In the genomic region with DNA sequence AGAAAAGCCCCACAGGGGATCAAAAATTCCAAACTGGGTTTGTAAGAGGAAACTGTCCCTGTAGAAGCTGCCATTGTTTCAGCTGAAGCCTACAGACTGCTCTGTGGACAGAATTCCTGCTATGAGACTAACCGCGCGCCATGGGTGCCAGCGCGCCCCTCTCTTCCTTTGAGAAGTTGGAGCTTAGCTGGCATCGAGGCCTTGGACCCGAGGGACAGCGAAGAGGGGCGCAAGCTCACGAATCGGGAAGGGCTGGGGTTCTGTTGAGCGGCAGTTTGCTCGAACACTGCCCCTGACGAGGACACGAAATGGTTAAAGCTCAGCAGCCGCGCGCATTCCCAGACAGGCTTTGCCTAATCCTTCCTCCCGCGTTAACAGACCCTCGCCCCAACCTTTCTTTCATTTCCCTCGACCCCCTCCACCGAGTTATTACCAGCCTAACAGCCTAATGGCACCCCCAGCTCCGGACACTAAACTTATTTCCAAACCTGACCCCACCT, we compare ENCODE assay signal across 8 mouse cellular contexts. TPM values are rescaled to one million over a fixed set of nuclear protein-coding genes. Genes with fewer than 3 reads are reported as not detected.
DNase-seq lines count a peak whose midpoint lies in the region; ATAC-seq lines count a peak whose summit lies in the region.

No protein-coding gene starts in this region.

- peaks cover 11% of the 10 kb centered on the region; the same call in 1 of the 2 replicates for H3K36me3 ChIP-seq in kidney, embryonic 14.5 days (ENCODE audit: control insufficient read depth, insufficient read depth, low read length)
- no peaks in the 10 kb centered on the region for H3K36me3 ChIP-seq in liver, embryonic 12.5 days

- H3K4me3 ChIP-seq in kidney, embryonic 14.5 days (ENCODE audit: low read length): peak overlapping the region; percentile 80
- H3K4me3 ChIP-seq in liver, embryonic 12.5 days: peak overlapping the region; percentile 61

- H3K27ac ChIP-seq in kidney, embryonic 14.5 days (ENCODE audit: low read depth, low read length): peak overlapping the region; percentile 93
- H3K27ac ChIP-seq in liver, embryonic 12.5 days: peak overlapping the region; percentile 45; the same call in 1 of the 2 replicates

- ATAC-seq in kidney, embryonic 14.5 days (ENCODE audit: low FRiP score, low TSS enrichment): peak; percentile 44
- peak; percentile 32; the same call in 1 of the 2 replicates for ATAC-seq in liver, embryonic 12.5 days
- ATAC-seq in inflammation-experienced regulatory T-cells, adult 6 months: no peak

- under 1% methylated on average over 24 of the region's 24 CpGs for WGBS in kidney, embryonic 14.5 days
- under 1% methylated on average over 24 of the region's 24 CpGs for WGBS in liver, embryonic 12.5 days (ENCODE audit: insufficient replicate concordance)

- intact Hi-C loops in heart, postnatal 14 days (cut with DNase I): loop anchor here (1.0 to 5.0 kb wide), 7 partner anchors 52 to 1560 kb away; no protein-coding TSS in a partner anchor

- H3K9me3 ChIP-seq in kidney, embryonic 14.5 days (ENCODE audit: control insufficient read depth, low read length): no peaks in the 10 kb centered on the region
- H3K9me3 ChIP-seq in liver, embryonic 12.5 days (replicated peaks): no peaks in the 10 kb centered on the region

- H3K4me2 ChIP-seq in kidney, embryonic 14.5 days (replicated peaks; ENCODE audit: low read depth, low read length): peak overlapping the region; percentile 92
- H3K4me2 ChIP-seq in liver, embryonic 12.5 days: peak overlapping the region; percentile 72

- no peaks in the 10 kb centered on the region; the same call in 1 of the 2 replicates for H3K27me3 ChIP-seq in kidney, embryonic 14.5 days (ENCODE audit: control insufficient read depth, insufficient read depth, low read length)
- peaks cover 51% of the 10 kb centered on the region for H3K27me3 ChIP-seq in liver, embryonic 12.5 days (replicated peaks)

- DNase-seq in kidney, adult 8-10 months: no peak
- peak; percentile 83 for DNase-seq in Muller cell, postnatal 12 days (ENCODE audit: inconsistent ontology term)
- DNase-seq in embryo, embryonic 11.5 days (ENCODE audit: low read depth, low spot score): peak; percentile 67
- peak; percentile 38 to 56 for DNase-seq in heart, postnatal 14 days
- DNase-seq in right cerebral cortex, postnatal 14 days: peak; percentile 35

- H3K4me1 ChIP-seq in kidney, embryonic 14.5 days (ENCODE audit: control insufficient read depth, insufficient read depth, low read length): no peaks in the 10 kb centered on the region; the same call in 1 of the 2 replicates
- peaks cover 22% of the 10 kb centered on the region for H3K4me1 ChIP-seq in liver, embryonic 12.5 days

- peak overlapping the region; percentile 89 for H3K9ac ChIP-seq in kidney, embryonic 14.5 days (ENCODE audit: low read depth, low read length)
- H3K9ac ChIP-seq in liver, embryonic 12.5 days: no peak overlapping the region

RNA-seq across cellular contexts. Expression of a gene that starts 1.8 kb away (rescaled TPM):
- 10.0 and 14.1 TPM in 2 replicates for polyA plus RNA-seq in kidney, embryonic 14.5 days (2014; fragmentation: Nextera tagmentation; extraction: Ambion mirVana)
- total RNA-seq in heart, postnatal 14 days (2021): 10 to 100 TPM; 12.4 to 14.2 TPM
- polyA plus RNA-seq in liver, embryonic 12.5 days (2016; fragmentation: Nextera tagmentation; extraction: Ambion mirVana): 1.1 and 1.2 TPM in 2 replicates
- polyA plus RNA-seq in inflammation-experienced regulatory T-cells, adult 6 months (2017; shearing (Covaris generic)): under 1 TPM in 2 of 3 experiments, not detected in 1; 0.04 to 0.26 TPM

Comparison
In these comparisons a context has a peak if more than half of its experiments do, and no peak if none do; other contexts are left out.
1. DNase-seq: peak in Muller cell, postnatal 12 days (single experiment), embryo, embryonic 11.5 days (single experiment), heart, postnatal 14 days (2 of 2) and right cerebral cortex, postnatal 14 days (single experiment); none in kidney, adult 8-10 months (0 of 2).